Mouse (Mus musculus) cerebellum, adult 2 months (tissue): Measurements from ENCODE around the gene Pou3f1.

Experiments used
- CTCF ChIP-seq: fragments of 200-500 bp; IDR thresholded peaks from 2 replicates; pipeline ENCODE4 v1.5.1; 2011; ENCODE audit warnings: low read depth, mild to moderate bottlenecking, control low read depth, low read length, moderate library complexity, borderline replicate concordance; ENCODE audit not compliant: insufficient read depth
- POLR2A ChIP-seq: fragments of 200-500 bp; IDR thresholded peaks from 2 replicates; pipeline ENCODE4 v1.6.1; 2011; ENCODE audit warnings: low read length, control low read depth, borderline replicate concordance; ENCODE audit not compliant: insufficient read depth

GRCm38 (mm10) chr4:124705661-124706269, 49.2 kb downstream of the Pou3f1 start:
- TF ChIP-seq CTCF: no peak
- TF ChIP-seq POLR2A: no peak
